Mouse (Mus musculus) heart, embryonic 12.5 days (tissue): ENCODE measurements around the gene Nrros. TPM values are rescaled to one million over a fixed set of nuclear protein-coding genes. Genes with fewer than 3 reads are reported as not detected.
"Not testable (repeated sequence)": the region's sequence is repeated elsewhere in the genome, so short reads cannot be mapped to it uniquely, and the experiment has no call there.

Experiments used
- ATAC-seq: fragments of 200-750 bp; cut with Nextera tagmentation; 2 replicates; pipeline ENCODE4 v1.8.0; 2017; ENCODE audit warnings: moderate TSS enrichment, moderate library complexity; ENCODE audit not compliant: insufficient number of reproducible peaks, low FRiP score
- H3K27ac ChIP-seq: fragments of 300-500 bp; sonication (generic); 2 replicates; pipeline ENCODE4 v1.5.1; 2016; ENCODE audit warnings: mild to moderate bottlenecking, moderate library complexity; ENCODE audit not compliant: poor library complexity, severe bottlenecking
- H3K27me3 ChIP-seq: fragments of 300-500 bp; sonication (generic); replicated peaks from 2 replicates; pipeline ENCODE4 v1.6.1; 2016; ENCODE audit warnings: mild to moderate bottlenecking, moderate library complexity
- H3K36me3 ChIP-seq: fragments of 300-500 bp; sonication (generic); 2 replicates; pipeline ENCODE4 v1.6.1; 2016; ENCODE audit warnings: mild to moderate bottlenecking, moderate library complexity
- H3K4me1 ChIP-seq: fragments of 300-500 bp; sonication (generic); replicated peaks from 2 replicates; pipeline ENCODE4 v1.6.1; 2016; ENCODE audit warnings: mild to moderate bottlenecking
- H3K4me2 ChIP-seq: fragments of 300-500 bp; sonication (generic); 2 replicates; pipeline ENCODE4 v1.6.1; 2016; ENCODE audit warnings: mild to moderate bottlenecking, moderate library complexity
- H3K4me3 ChIP-seq: fragments of 300-500 bp; sonication (generic); 2 replicates; pipeline ENCODE4 v1.5.1; 2016; ENCODE audit warnings: mild to moderate bottlenecking
- H3K9ac ChIP-seq: fragments of 300-500 bp; sonication (generic); 2 replicates; pipeline ENCODE4 v1.6.1; 2016; ENCODE audit warnings: mild to moderate bottlenecking, moderate library complexity
- H3K9me3 ChIP-seq: fragments of 300-500 bp; sonication (generic); replicated peaks from 2 replicates; pipeline ENCODE4 v1.6.1; 2016; ENCODE audit warnings: mild to moderate bottlenecking, moderate library complexity
- WGBS: fragments of 180-500 bp; shearing (Covaris S2); methylation state at CpG from one replicate; pipeline ENCODE4 v1.1.7; 2016; 5-methylcytosine and 5-hydroxymethylcytosine counted together
- polyA plus RNA-seq: library from polyadenylated mRNA; unstranded; fragments of >200 nt; fragmentation: Nextera tagmentation; extraction: Ambion mirVana; gene quantifications from 2 replicates; pipeline ENCODE4 v1.2.1, GENCODE M21; 2016

The Nrros gene
- polyA plus RNA-seq, 1 experiment from 2014 or later: 6.1 TPM

DNA sequence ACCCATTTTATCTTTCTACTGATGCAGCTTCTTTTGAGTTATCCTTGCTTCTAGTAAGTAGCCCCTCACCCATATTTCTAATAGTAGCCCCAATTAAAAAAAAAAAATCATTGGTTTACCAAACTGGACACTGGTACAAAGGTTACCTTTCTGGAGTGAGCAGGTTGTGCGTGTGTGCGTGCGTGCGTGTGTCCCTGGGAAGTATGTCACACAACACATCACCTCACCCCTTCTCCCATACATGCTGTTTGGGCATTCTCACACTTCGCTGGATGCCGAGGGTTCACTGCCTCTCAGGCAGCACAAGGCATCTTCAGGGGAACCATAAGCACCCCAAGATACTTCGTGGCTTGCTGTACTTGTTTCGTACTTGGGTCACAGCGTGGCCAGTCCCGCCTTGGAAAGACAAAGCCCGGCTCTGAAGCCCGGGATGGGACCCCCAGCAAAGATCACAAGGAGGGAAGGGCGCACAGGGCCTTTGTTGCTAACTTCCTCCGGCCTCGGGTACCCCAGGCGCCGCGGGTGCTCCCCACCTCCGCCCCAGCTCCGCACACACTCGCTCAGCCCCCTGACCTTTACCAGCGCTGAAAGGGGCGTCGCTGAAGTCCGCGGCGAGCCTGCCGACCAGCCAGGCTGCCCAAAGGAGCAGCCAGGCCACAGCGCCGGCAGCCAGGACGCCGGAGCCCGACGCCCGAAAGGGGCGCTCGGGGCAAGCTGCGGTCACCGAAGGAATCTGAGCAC is 66.3 kb downstream of the Nrros start:
- WGBS: under 1% methylated on average over 39 of the region's 39 CpGs
- no peaks in the 10 kb centered on the region for H3K9me3 ChIP-seq
- peak; percentile 80 for ATAC-seq
- H3K4me3 ChIP-seq: peak overlapping the region; percentile 82
- peak overlapping the region; percentile 73 for H3K4me2 ChIP-seq
- no peaks in the 10 kb centered on the region for H3K27me3 ChIP-seq
- peak overlapping the region; percentile 82 for H3K27ac ChIP-seq
- H3K9ac ChIP-seq: peak overlapping the region; percentile 89
- H3K36me3 ChIP-seq: peaks cover 35% of the 10 kb centered on the region
- peaks cover 12% of the 10 kb centered on the region for H3K4me1 ChIP-seq

DNA sequence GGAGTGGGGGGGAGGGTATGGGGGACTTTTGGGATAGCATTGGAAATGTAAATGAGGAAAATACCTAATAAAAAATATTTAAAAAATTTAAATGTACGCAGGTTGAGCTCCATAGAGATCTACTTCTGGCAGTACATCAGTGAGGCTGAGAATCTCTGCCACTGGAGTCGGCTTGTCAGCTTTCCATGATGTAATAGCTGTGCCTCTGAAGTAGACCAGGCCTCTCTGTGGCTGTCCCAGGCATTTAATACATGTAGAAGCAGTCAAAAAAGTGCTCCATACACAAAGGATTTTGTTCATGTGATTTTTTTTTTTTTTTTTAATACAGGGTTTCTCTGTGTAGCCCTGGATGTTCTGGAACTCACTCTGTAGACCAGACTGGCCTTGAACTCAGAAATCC is 67.6 kb downstream of the Nrros start:
- peaks cover 12% of the 10 kb centered on the region for H3K4me1 ChIP-seq
- H3K27ac ChIP-seq, H3K4me2 ChIP-seq, ATAC-seq, H3K9ac ChIP-seq, H3K9me3 ChIP-seq, H3K27me3 ChIP-seq, H3K4me3 ChIP-seq: not testable (repeated sequence)
- 63% methylated on average over 2 of the region's 2 CpGs for WGBS
- peaks cover 23% of the 10 kb centered on the region for H3K36me3 ChIP-seq

Other genes starting within 250 kb of the Nrros start
- 0.32 and 0.52 TPM in 2 replicates for gene Pigz, start 231.7 kb downstream of the Nrros start, polyA plus RNA-seq
- 90.3 and 91.4 TPM in 2 replicates for gene 0610012G03Rik, start 217.1 kb downstream of the Nrros start, polyA plus RNA-seq
- gene Ncbp2, start 217.1 kb downstream of the Nrros start, polyA plus RNA-seq: 79.4 and 85.0 TPM in 2 replicates
- gene Senp5, start 162.3 kb downstream of the Nrros start, polyA plus RNA-seq: 17.1 and 17.9 TPM in 2 replicates
- 34.8 and 36.2 TPM in 2 replicates for gene Pak2, start 86.3 kb downstream of the Nrros start, polyA plus RNA-seq
- gene Pigx, start 65.9 kb downstream of the Nrros start, polyA plus RNA-seq: 76.0 and 76.1 TPM in 2 replicates
- 20.9 and 22.7 TPM in 2 replicates for gene Cep19, start 65.8 kb downstream of the Nrros start, polyA plus RNA-seq
- gene Bex6, start 14.2 kb upstream of the Nrros start, polyA plus RNA-seq: not detected in 2 replicates
- 14.9 and 16.2 TPM in 2 replicates for gene Fbxo45, start 81.6 kb upstream of the Nrros start, polyA plus RNA-seq
- gene Wdr53, start 81.6 kb upstream of the Nrros start, polyA plus RNA-seq: 11.9 and 12.5 TPM in 2 replicates
- gene Smco1, start 105.9 kb upstream of the Nrros start, polyA plus RNA-seq: 0.18 TPM in 1 of 2 replicates, not detected in the other
- 26.6 and 27.3 TPM in 2 replicates for gene Rnf168, start 111.9 kb upstream of the Nrros start, polyA plus RNA-seq
- 24.2 and 24.6 TPM in 2 replicates for gene Ubxn7, start 166.7 kb upstream of the Nrros start, polyA plus RNA-seq
- not detected in 2 replicates for gene Tm4sf19, start 234.9 kb upstream of the Nrros start, polyA plus RNA-seq